Mouse (Mus musculus) WW6 (cell line): Measurements from ENCODE around the gene Hils1.

Source experiments
- DNase-seq: peaks from one replicate; pipeline ENCODE4 v3.0.0-alpha.2; 2013; ENCODE audit warnings: low read depth, low spot score

Gene Hils1

DNA sequence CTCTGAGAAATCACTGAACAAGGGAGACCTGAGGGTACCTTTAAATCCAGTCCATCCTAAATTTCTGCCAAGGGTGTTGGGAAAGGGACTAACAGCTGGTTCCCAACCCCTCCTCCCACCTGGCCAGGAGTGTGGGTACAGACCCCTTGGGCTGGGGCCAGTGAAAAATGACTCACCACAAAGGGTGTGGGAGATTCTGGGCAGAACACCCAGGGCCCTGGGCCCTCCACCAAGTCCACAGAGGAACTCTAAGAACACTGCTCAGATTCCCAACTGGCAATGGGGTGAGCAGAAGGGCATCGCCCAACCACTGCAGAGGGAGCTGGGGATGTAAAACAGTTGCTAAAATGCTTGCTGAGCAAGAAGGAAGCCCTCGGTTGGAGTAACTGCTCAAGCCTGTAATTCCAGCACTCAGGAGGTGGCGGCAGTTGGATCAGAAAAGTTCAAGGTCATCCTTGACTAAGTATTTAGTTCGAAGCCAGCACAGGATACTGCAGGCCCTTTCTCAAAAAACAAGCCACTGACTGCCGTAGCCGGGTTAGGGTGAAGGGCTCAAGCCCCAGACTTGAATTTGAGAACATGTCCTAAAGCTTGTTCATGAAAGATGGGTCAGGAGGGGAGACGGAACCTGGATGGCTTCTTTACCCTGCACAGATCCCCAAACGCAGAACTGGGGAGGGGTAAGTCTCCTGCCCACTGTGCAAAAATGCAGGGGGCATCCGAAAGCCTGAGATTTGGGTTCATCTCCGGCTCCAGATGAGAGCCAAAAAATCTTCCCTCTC lies 21.6 kb downstream of the Hils1 start:
- no peak for DNase-seq

DNA sequence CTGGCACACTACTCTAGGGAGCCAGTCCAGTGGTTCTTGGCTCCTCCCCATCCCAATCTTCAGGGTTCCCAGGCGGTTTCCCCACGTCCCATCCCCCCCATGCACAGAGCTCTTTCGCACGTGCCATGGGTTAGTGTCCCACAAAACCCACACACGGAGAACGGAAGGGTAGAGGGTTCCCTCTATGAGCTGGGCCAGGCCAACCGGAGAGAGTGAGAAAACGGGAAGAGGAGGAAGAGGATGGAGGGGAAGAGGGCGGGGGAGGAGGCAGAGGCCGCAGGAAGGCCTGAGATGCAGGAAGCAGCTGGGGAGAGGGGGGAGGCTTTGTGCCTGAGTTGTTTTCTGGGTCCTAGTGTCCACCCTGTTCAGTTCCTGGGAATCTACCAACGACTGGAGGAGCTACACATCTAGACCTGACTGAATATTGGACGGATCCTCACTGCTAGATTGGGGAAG lies 22.2 kb downstream of the Hils1 start:
- DNase-seq = peak; percentile 72

DNA sequence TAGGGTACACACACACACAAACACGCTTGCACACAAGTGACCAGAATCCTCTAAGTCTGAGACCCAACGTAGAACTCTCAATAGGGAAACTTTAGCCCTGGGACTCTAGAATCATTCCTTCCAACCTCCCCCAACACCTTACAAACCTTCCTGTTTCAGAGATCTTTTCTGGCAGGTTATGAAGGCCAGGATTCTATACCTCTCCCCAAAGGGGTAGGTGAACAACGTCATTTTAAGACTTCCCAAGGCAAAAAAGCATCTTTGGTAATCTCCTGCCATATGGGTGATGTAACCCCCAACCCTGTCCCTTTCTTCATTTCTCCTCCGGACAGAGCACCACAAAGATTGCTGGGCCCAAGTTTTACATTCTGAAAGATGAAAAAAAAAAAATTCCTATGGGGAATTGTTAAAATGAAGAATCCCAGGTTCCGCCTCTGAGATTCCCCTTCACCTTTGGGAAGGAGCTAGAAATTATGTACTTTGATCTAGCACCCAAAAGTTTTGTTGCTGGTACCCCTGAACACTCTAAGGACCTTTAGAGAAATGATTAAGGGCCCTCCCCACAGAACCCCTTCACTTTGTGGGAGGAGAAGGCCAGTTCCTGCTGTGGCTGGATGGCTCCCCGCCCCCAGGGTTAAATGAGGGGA lies 22.8 kb downstream of the Hils1 start:
- DNase-seq = no peak

DNA sequence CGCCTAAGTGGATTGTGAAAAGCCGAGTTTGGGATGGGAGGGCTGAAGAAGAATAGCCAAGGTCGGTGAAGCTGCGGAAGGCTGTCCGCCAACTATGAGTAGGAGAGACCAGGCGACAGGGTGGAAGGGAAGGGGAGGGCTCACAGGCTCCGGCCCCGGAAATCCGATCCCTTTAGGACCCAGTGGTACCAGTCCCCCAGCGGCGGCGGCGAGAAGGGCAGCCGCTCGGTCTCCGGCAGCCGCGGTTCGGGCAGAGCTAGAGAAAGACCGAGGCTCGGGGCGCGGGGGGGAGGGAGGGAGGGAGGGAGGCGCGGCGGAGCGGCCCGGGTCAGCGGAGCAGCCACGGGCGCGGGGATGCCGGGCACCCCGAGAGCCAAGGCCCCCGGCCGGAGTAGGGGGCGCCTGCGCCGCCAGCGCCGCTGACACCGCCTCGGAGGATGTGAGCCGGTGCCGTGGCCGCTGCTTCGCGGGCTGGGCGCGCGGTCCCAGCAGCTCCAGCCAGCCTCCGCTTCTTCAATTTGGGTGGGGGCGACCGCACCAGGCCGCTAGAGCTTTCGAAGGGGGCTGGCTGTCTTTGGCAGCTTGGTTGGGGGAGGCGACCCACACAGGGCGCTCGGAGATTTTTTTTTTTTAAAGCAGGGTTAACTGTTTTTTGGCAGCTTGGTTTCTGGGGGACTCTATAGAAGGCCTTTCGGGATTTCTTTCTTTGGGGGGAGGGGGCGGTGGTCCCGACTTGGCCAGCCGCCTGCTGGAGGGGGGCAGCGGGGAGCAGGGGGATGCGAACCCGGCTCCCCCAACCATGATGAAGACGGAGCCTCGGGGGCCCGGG lies 23.6 kb downstream of the Hils1 start, which contains the start of gene Ppp1r9b:
Gene Ppp1r9b, plus strand, starts transcription at position 287 of the 829 bp plus-strand sequence.
- peak; percentile 87 for DNase-seq

DNA sequence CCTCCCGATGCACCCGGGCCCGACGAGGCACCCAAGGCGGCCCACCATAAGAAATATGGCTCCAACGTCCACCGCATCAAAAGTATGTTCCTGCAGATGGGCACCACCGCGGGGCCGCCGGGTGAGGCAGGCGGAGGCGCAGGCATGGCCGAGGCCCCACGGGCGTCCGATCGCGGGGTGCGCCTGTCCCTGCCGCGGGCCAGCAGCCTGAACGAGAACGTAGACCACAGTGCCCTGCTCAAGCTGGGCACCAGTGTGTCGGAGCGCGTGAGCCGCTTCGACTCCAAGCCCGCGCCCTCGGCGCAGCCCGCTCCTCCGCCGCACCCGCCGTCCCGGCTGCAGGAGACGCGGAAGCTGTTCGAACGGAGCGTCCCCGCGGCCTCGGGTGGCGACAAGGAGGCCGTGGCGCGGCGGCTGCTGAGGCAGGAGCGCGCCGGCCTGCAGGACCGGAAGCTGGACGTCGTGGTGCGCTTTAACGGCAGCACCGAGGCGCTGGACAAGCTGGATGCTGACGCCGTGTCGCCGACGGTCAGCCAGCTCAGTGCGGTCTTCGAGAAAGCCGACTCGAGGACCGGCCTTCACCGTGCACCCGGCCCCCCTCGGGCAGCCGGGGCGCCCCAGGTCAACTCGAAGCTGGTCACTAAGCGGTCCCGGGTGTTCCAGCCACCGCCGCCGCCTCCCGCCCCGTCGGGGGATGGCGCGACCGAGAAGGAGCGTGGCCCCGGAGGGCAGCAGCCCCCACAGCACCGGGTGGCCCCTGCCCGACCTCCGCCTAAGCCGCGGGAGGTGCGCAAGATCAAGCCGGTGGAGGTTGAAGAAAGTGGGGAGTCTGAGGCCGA lies 24.5 kb downstream of the Hils1 start:
- DNase-seq = no peak

DNA sequence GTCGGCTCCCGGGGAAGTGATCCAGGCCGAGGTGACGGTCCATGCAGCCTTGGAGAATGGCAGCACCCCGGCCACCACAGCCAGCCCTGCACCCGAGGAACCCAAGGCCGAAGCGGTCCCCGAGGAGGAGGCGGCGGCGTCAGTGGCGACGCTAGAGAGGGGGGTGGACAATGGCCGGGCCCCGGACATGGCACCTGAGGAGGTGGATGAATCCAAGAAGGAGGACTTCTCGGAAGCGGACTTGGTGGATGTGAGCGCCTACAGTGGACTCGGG lies 25.0 kb downstream of the Hils1 start:
- no peak for DNase-seq

DNA sequence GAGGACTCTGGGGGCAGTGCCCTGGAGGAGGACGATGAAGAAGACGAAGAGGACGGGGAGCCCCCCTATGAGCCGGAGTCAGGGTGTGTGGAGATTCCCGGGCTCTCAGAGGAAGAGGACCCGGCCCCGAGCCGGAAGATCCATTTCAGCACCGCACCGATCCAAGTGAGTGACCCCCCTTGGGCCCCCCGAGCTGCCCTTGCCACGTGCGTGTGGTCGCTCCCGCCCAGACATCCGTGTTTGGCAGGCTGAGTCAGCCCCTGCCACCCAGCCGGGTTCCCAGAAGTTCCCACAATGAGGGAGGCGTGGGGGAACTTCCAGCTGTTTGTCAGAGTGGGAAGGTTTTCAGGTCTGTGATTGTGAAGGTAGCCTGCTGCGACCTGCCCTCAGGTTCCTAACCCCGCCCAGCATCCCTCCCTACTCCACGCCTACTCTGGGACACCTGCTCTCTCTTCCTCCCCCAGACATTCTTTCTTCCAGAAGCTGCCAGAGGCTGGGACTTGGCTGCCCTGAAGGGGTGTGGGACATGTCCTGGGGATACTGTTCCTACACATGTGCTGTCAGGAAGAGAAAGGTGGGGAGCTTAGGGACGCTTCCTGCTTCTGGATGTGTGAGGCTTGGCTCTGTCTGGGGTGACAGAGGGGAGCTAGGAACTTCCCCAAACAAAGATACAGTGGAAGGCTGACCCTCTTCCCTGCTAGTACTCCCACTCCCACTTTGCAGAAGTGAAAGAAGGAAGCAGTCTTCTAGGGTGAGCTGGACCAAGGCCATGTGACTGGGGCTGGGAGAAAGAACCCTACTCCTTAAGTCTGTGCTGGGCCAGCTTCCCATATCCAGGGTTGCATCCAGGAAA lies 25.6 kb downstream of the Hils1 start:
- peak; percentile 63 for DNase-seq

DNA sequence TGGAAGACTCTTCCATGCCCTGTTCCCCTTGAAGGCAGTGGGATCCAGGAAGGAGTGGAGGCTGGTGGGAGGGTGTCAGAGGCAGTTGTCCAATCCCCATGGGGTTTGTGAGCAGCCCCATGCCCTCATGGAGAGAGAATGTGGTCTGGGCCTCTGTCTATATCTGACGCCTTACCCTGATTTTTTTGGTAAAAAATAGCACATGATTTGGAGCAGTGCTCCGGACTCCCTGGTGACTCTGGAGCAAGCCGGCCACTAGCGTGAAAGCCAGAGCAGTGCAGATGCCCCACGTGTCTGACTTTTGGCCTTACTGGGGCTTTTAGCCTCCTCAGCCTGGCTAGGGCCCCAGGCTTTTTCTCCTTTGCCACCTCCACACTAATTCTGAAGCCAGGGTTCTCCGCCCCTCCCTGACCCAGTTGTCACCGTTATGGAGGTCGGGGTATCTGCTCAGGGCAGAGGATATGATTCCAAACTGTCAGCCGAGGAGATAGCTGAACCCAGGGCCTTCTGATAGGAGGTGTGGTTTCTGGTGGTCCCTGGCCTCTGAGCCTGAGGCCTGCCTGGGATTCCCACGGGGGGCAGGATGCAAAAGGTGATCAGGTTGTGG lies 26.9 kb downstream of the Hils1 start:
- DNase-seq = no peak

DNA sequence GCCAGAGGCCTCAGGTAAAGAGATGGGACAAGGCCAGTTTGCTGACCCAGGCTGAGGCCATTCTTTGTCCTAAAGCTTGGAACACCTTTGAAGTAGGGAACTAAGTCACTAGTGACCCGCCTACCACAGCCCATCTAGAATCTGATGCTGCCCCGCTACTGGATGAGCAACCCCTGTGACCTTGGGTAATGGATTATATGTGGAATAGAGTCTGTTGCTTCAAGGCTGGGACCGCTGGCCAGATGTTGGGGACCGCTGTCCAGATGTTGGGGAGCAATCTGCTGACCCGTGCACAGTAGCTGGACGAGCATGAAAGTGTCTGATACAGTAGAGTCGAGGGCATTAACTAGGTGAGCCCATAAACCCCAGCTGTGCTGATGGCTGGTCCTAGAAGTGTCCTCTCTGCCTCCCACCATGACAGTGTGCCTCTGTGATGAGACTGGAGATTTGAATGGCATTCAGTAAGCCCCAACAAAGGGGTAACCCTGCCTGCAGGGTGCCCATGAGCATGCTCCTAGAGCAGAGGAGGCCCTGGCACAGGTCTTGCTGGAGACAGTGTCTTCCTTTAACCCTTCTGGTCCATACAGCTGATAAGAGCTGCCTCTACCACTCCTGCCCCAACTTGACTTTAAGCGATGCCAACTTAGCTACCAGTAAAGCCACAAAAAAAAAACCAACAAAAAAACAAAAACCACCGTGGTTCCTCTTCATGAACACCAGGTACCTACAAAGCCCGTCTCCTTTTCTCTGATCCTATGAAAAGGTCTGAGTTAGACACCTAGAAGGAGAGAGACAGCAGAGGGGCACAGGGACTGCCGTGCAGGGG lies 27.8 kb downstream of the Hils1 start:
- no peak for DNase-seq

DNA sequence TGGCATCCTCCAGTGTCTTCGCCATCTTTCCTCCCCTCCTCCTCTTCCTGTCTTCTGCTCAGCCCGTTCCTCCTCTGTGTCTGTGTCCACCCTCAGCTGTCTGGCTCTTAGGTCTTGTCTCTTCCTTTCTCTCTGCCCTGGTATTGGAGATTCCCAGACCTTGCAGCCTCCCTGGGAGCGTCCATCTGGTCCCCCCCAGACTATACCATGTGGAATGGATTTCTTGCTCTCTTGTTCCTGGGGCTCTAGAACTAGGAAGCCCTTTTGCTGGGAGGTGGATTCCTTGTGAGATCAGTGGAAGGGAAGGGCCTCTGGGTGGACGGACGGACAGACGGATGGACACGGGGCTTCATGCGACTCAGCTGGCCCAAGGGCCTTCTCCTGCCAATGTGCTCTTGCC lies 28.7 kb downstream of the Hils1 start:
- no peak for DNase-seq

DNA sequence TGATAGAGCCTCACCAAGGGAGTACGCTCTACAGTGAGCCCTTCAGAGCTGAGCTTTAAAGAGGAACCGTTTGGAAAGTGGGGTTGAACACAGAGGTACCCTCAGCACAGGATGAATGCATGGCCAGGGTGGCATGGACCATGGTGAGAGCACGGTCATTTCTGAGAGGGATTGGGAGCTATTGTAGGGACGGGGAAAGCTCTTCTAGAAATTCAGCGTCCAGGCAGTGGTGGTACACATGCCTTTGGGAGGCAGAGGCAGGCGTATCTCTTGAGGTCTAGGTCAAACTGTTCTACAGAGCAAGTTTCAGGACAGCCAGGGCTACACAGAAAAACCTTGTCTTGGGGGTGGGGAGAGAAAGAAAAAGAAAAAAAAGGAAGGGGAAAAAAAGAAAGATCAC lies 29.6 kb downstream of the Hils1 start:
- no peak for DNase-seq

DNA sequence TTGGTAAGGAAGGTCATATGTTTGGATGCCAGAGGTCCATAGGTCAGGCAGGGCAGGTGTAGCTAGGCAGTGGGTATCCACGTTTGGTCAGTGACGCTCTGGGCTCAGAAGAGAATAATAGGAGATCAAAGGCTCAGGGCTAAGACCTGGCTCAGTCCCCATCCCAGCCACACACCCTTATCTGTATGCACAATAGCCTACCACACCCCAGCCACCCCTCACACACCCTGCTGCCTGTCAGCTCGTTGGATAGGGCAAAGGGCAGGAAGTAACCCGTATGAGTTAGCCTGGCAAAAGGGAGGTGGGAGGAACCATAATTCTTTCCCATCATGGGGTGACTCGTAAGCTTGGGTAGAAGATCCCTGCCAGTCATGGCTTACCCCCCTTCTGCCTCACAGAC lies 30.2 kb downstream of the Hils1 start:
- DNase-seq = no peak

DNA sequence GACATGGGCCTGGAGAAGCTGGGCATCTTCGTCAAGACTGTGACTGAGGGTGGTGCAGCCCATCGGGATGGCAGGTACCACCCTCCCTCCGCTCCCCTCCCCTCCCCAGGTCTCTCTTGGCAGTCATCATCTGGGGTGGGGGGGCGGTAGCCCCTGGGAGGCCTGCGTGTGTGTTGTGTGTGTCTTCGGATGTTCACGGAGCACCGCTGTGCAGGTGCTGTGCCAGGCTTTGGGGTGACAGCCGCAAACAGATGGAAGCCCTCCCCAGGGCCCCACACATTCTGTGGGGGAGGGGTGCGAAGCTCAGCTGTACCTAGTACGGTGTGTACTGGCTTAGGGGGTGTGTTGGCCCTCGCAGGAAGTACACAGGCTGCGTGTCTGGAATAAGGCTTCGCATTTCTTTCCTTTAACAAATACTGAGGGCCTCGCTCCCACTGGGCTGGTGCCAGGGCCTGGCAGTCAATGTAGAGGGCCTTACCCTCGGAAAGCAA lies 30.7 kb downstream of the Hils1 start:
- no peak for DNase-seq

DNA sequence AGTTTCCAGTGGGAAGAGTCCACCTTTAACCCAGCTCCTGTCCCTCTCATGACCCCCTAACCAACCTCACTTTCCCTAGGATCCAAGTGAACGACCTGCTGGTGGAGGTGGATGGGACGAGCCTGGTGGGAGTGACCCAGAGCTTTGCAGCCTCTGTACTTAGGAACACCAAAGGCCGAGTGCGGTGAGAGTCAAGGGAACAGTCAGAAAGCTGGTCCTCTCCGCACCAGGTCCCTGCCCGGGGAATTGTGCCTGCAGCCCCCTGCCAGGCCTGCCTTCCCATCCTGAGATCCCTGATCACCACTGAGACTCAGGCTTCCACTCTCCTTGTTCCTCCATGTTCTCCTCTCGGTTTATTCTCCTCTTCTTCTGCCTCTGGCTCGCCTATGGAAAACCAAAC lies 32.7 kb downstream of the Hils1 start:
- no peak for DNase-seq

DNA sequence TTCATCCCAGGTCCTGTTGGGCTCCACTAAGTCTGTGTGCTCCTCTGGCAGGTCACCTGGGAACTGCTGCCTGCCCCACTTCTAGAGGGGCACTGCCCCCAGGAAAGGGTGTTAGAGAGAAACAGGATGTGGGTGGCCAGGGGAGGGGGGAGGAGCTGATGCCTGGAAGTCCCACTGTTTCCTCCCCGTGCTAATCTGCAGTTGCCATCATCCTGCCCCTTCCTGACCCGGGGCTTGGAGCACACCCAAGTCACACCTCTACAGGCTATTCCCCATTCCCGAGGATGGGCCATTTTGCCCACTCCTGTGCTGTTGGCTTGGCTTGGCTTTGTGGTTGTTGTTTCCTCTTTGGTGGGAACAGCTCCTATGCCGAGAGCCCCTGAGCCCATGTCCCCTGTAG lies 33.2 kb downstream of the Hils1 start:
- no peak for DNase-seq

DNA sequence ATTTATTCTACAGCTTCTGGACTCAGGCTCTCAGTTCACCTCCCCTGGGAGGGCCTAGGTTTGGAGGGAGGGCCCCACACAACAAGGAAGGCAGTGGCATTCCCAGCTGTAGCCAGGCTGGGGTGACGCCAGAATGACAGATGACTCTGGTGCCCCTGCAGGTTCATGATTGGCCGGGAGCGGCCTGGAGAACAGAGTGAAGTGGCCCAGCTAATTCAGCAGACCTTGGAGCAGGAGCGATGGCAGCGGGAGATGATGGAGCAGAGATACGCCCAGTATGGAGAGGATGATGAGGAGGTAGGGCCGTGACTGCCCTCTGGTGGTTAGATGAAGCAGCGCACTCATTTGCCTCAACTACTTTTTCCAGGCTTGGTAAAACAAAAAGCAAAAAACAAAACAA lies 33.7 kb downstream of the Hils1 start:
- DNase-seq = no peak

DNA sequence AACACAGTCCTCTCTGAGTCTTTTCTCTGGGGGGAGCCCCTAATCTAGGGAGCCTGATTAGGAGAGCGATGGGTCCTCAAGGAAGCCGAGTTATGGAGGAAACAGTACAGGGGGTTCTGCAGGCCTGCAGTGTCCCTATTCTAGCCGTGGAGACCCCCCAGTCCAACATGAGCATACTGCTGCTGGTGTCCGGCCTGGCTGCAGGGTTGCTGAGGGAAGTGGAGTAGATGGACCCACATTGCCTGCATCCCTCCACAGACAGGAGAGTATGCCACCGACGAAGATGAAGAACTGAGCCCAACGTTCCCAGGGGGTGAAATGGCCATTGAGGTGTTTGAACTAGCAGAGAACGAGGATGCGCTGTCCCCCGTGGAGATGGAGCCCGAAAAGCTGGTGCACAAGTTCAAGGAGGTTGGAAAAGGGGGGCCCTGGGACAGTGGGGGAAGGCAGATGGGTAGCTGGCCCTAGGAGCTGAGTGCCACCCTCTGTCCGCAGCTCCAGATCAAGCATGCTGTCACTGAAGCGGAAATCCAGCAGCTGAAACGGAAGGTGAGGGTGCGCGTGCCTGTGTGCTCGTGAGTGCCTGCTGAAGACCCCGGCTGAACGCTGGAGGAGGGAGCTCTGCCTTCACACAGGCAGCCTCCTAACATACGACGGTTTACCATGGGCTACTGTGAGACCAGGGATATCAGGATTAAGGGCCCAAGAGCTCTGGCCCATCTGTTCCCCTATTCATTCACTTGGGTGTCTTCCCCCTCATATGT lies 34.4 kb downstream of the Hils1 start:
- DNase-seq = no peak

DNA sequence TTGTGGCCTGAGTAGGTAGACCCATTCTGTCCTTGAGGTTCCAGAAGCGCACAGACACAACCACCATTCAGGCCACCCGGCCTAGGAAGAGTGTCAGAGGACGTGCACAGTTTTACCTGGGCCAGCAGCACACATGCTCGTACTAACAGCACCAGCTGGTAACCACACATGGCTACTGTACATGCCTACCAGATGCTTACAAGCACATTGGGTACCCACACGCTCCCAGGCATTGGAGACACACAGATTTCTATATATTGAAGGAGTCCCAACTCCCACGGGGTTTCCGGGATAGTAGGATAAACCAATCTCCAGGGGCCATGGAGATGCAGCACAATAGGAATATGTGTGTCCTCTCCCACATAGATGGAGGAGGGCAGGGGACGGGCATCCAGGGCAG lies 35.3 kb downstream of the Hils1 start:
- DNase-seq = no peak
